26 mouse cellular contexts compared by ENCODE assay signal in the genomic region with DNA sequence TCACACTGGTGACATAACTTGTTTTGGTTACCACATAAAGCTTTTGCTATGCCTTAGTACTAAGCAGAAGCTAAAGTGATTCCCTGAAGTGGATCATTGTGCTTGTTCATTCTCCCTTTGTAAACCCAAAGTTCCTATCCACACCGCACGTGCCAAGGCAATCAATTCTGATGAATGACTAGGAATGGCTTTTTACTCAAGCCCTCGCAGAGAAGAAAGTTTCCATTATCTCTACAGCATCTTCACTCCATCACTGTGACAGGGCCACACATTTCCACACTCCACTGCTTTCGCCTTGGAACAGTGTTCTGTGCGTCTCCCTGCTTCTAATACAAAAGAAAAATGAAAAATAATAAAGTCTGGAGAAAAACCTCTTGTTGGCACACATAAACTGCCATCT.
DNase-seq lines count a peak whose midpoint lies in the region; ATAC-seq and TF ChIP-seq lines count a peak whose summit lies in the region.
"Had no signal": no experiment of that assay in that cellular context is flagged by ENCODE, and none has a peak within 500 bp of the region (broad histone marks: within the 10 kb centered on the region; RNA-seq: fewer than 3 reads in every experiment).

No protein-coding gene starts in this region.

- H3K27ac ChIP-seq in midbrain, postnatal 0 days (ENCODE audit: low read depth, low read length), result no peak overlapping the region
- H3K27ac ChIP-seq in midbrain, embryonic 10.5 days (replicated peaks), result no peak overlapping the region
- H3K27ac ChIP-seq in hindbrain, embryonic 12.5 days, result no peak overlapping the region
- H3K27ac ChIP-seq in neural tube, embryonic 11.5 days (ENCODE audit: low read depth, low read length), result no peak overlapping the region
- no peak overlapping the region for H3K27ac ChIP-seq in midbrain, embryonic 16.5 days (ENCODE audit: low read length)
- H3K27ac ChIP-seq: embryonic facial prominence, embryonic 12.5 days; heart, embryonic 10.5 days; heart, embryonic 15.5 days; liver, embryonic 14.5 days; macrophage; midbrain, embryonic 15.5 days had no signal

- H3K36me3 ChIP-seq in midbrain, postnatal 0 days (ENCODE audit: insufficient read depth, low read length), result no peaks in the 10 kb centered on the region
- no peaks in the 10 kb centered on the region for H3K36me3 ChIP-seq in midbrain, embryonic 10.5 days
- H3K36me3 ChIP-seq in hindbrain, embryonic 12.5 days, result no peaks in the 10 kb centered on the region
- H3K36me3 ChIP-seq in neural tube, embryonic 11.5 days (ENCODE audit: control insufficient read depth, insufficient read depth, low read length), result no peaks in the 10 kb centered on the region
- H3K36me3 ChIP-seq in midbrain, embryonic 16.5 days (ENCODE audit: control insufficient read depth, insufficient read depth, low read length), result no peaks in the 10 kb centered on the region
- H3K36me3 ChIP-seq: embryonic facial prominence, embryonic 12.5 days; heart, embryonic 10.5 days; heart, embryonic 15.5 days; midbrain, embryonic 15.5 days had no signal

- no peaks in the 10 kb centered on the region; the same call in 1 of the 2 replicates for H3K4me1 ChIP-seq in midbrain, postnatal 0 days (ENCODE audit: insufficient read depth, low read length)
- no peaks in the 10 kb centered on the region for H3K4me1 ChIP-seq in midbrain, embryonic 10.5 days
- H3K4me1 ChIP-seq in hindbrain, embryonic 12.5 days, result no peaks in the 10 kb centered on the region
- H3K4me1 ChIP-seq in neural tube, embryonic 11.5 days (ENCODE audit: control insufficient read depth, insufficient read depth, low read length), result no peaks in the 10 kb centered on the region; the same call in 1 of the 2 replicates
- no peaks in the 10 kb centered on the region for H3K4me1 ChIP-seq in midbrain, embryonic 16.5 days (ENCODE audit: control insufficient read depth, insufficient read depth, low read length)
- H3K4me1 ChIP-seq: embryonic facial prominence, embryonic 12.5 days; heart, embryonic 10.5 days; heart, embryonic 15.5 days; midbrain, embryonic 15.5 days had no signal

- H3K4me2 ChIP-seq in midbrain, postnatal 0 days (ENCODE audit: low read depth, low read length, poor library complexity, severe bottlenecking), result no peak overlapping the region
- no peak overlapping the region for H3K4me2 ChIP-seq in hindbrain, embryonic 12.5 days (replicated peaks)
- H3K4me2 ChIP-seq in neural tube, embryonic 11.5 days (ENCODE audit: low read depth), result no peak overlapping the region
- no peak overlapping the region for H3K4me2 ChIP-seq in midbrain, embryonic 16.5 days (ENCODE audit: low read length)
- H3K4me2 ChIP-seq: embryonic facial prominence, embryonic 12.5 days; heart, embryonic 15.5 days; midbrain, embryonic 15.5 days had no signal

- H3K4me3 ChIP-seq in midbrain, postnatal 0 days (ENCODE audit: low read depth, low read length), result no peak overlapping the region
- no peak overlapping the region for H3K4me3 ChIP-seq in midbrain, embryonic 10.5 days
- H3K4me3 ChIP-seq in hindbrain, embryonic 12.5 days, result no peak overlapping the region
- no peak overlapping the region for H3K4me3 ChIP-seq in neural tube, embryonic 11.5 days (ENCODE audit: low read depth, low read length)
- H3K4me3 ChIP-seq in midbrain, embryonic 16.5 days (ENCODE audit: low read depth, low read length), result no peak overlapping the region
- H3K4me3 ChIP-seq: embryonic facial prominence, embryonic 12.5 days; heart, embryonic 10.5 days; heart, embryonic 15.5 days; midbrain, embryonic 15.5 days had no signal

- DNase-seq in midbrain, postnatal 0 days (ENCODE audit: low spot score), result peak; percentile 12
- no peak for DNase-seq in midbrain, embryonic 10.5 days (ENCODE audit: low spot score)
- peak; percentile 47 for DNase-seq in embryo, embryonic 10 days (ENCODE audit: low spot score)
- peak; percentile 18 for DNase-seq in neural tube, embryonic 11.5 days (ENCODE audit: low spot score)
- no peak for DNase-seq in layer of hippocampus, adult 8-10 months (ENCODE audit: low spot score in 2 of 2)
- DNase-seq: adrenal gland, postnatal 14 days; cerebellum, adult 11-12 months; cerebellum, postnatal 10 days; gastrocnemius, postnatal 14 days; heart, adult 11 months; kidney, adult 9 months; kidney, postnatal 10 days; liver; lung, adult 2 months; lung, postnatal 10 days; right cerebral cortex, postnatal 4 days had no signal

- no peak for TF ChIP-seq CTCF in midbrain, postnatal 0 days (IDR thresholded peaks at IDR 0.05)

- no peak for ATAC-seq in midbrain, postnatal 0 days (ENCODE audit: low FRiP score)
- peak; percentile 60; the same call in 1 of the 2 replicates for ATAC-seq in hindbrain, embryonic 12.5 days (ENCODE audit: low FRiP score)
- peak; percentile 41; the same call in 1 of the 2 replicates for ATAC-seq in neural tube, embryonic 11.5 days (ENCODE audit: insufficient read depth, low FRiP score, low TSS enrichment)
- ATAC-seq in midbrain, embryonic 16.5 days, result no peak
- ATAC-seq: forebrain, embryonic 16.5 days; intestine, postnatal 0 days; midbrain, embryonic 15.5 days had no signal

- no peaks in the 10 kb centered on the region for H3K27me3 ChIP-seq in midbrain, postnatal 0 days (ENCODE audit: insufficient read depth, low read length)
- no peaks in the 10 kb centered on the region for H3K27me3 ChIP-seq in midbrain, embryonic 10.5 days (ENCODE audit: low read depth, poor library complexity, severe bottlenecking)
- no peaks in the 10 kb centered on the region for H3K27me3 ChIP-seq in hindbrain, embryonic 12.5 days
- no peaks in the 10 kb centered on the region for H3K27me3 ChIP-seq in neural tube, embryonic 11.5 days (ENCODE audit: control insufficient read depth, insufficient read depth, low read length)
- H3K27me3 ChIP-seq in midbrain, embryonic 16.5 days (ENCODE audit: control insufficient read depth, insufficient read depth, low read depth, low read length), result no peaks in the 10 kb centered on the region
- H3K27me3 ChIP-seq: embryonic facial prominence, embryonic 12.5 days; heart, embryonic 15.5 days; midbrain, embryonic 15.5 days had no signal

- WGBS in midbrain, postnatal 0 days, result 54% methylated on average over 5 of the region's 5 CpGs
- 51% methylated on average over 5 of the region's 5 CpGs for WGBS in midbrain, embryonic 10.5 days
- 32% methylated on average over 5 of the region's 5 CpGs for WGBS in hindbrain, embryonic 12.5 days
- 23% methylated on average over 5 of the region's 5 CpGs for WGBS in neural tube, embryonic 11.5 days
- WGBS in midbrain, embryonic 16.5 days, result 50% methylated on average over 5 of the region's 5 CpGs

- no peak overlapping the region for H3K9ac ChIP-seq in midbrain, postnatal 0 days (replicated peaks; ENCODE audit: low read length, poor library complexity, severe bottlenecking)
- H3K9ac ChIP-seq in hindbrain, embryonic 12.5 days, result no peak overlapping the region
- H3K9ac ChIP-seq in neural tube, embryonic 11.5 days (ENCODE audit: low read length), result no peak overlapping the region
- H3K9ac ChIP-seq in midbrain, embryonic 16.5 days (ENCODE audit: low read depth, low read length), result no peak overlapping the region
- H3K9ac ChIP-seq: embryonic facial prominence, embryonic 12.5 days; heart, embryonic 15.5 days; liver, embryonic 14.5 days; midbrain, embryonic 15.5 days had no signal

- no peaks in the 10 kb centered on the region for H3K9me3 ChIP-seq in midbrain, postnatal 0 days (ENCODE audit: low read length)
- no peaks in the 10 kb centered on the region for H3K9me3 ChIP-seq in midbrain, embryonic 10.5 days (replicated peaks)
- no peaks in the 10 kb centered on the region for H3K9me3 ChIP-seq in hindbrain, embryonic 12.5 days (replicated peaks)
- no peaks in the 10 kb centered on the region for H3K9me3 ChIP-seq in neural tube, embryonic 11.5 days (ENCODE audit: control insufficient read depth, low read length)
- no peaks in the 10 kb centered on the region for H3K9me3 ChIP-seq in midbrain, embryonic 16.5 days (replicated peaks; ENCODE audit: control insufficient read depth, low read length, poor library complexity, severe bottlenecking)
- H3K9me3 ChIP-seq: embryonic facial prominence, embryonic 12.5 days; heart, embryonic 10.5 days; heart, embryonic 15.5 days; midbrain, embryonic 15.5 days had no signal

Comparison
In these comparisons a context has a peak if more than half of its experiments do, and no peak if none do; other contexts are left out.
1. DNase-seq: peak in midbrain, postnatal 0 days (single experiment), embryo, embryonic 10 days (single experiment) and neural tube, embryonic 11.5 days (single experiment); none in midbrain, embryonic 10.5 days (single experiment) and layer of hippocampus, adult 8-10 months (0 of 2).
2. ATAC-seq: peak in hindbrain, embryonic 12.5 days (single experiment) and neural tube, embryonic 11.5 days (single experiment); none in midbrain, postnatal 0 days (single experiment) and midbrain, embryonic 16.5 days (single experiment).